Mouse (Mus musculus) heart, postnatal 10 days (tissue): ENCODE data around the gene Gm28048. TPM values are rescaled to one million over a fixed set of nuclear protein-coding genes. Genes with fewer than 3 reads are reported as not detected.
A peak's percentile ranks its signal among the peaks of the same experiment; 100 is the strongest.

Source experiments
- DNase-seq, 2 experiments: peaks; one replicate each; pipeline ENCODE4 v3.0.0; 2021
- intact Hi-C: fragments of 180-260 bp; cut with DNase I; formaldehyde crosslinking; loops from one replicate; pipeline ENCODE4 v1.15.1; 2025
- total RNA-seq, 2 experiments: library from RNA; stranded (reverse); gene quantifications; 2 replicates each; pipeline ENCODE4 v1.2.3; 2021

Gene Gm28048
- 10 to 100 TPM in 1 of 2 experiments, 1 to 10 TPM in 1; 8.5 to 10.8 TPM for total RNA-seq

DNA sequence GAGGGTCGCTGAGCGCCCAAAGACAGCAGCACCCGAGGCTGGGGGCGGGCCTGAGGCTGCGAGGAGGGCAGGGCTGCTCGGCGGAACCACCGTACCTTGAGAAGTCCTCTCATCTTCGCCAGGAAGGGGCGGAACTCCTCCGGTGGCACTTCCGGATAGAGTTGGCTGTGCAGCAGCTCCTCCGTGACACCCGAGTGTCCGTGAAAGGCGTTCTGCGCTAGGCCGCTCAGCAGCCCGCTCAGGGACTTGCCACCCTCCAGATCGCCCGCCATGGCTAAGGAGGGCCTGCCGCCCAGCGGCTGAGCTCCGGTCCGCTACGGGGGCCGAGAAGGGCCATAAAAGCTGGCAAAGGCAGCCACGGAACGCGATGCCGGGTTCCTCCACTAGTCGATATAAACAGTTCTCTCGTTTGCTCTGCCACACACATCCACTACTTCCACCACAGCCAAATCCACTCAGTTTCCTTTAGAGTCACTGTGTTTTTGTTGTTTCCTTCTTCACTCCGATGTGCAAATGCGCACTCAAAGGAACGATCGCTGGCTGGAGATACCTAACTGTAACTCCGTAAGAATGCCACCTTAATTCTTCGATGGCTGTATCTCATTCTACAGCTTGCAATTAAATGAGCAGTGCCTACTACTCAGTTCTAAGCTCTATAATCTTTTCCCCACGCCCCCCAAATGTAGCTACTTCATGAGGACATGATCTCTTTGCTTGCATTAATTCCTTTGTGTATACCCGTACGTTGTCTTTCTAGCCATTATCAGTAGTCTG, at the start of gene Gm28048, which contains the start of gene Commd1:
Gene Gm28048 (minus strand): TSS at position 107 of the 774 bp plus-strand sequence.
Gene Commd1 (minus strand): TSS at position 399 of the 774 bp plus-strand sequence.
- peak; percentile 98 for DNase-seq
- intact Hi-C loops: loop anchor here (5.0 to 10.0 kb wide), 2 partner anchors 467 to 695 kb away; partner anchors contain the start of gene Tmem17

DNA sequence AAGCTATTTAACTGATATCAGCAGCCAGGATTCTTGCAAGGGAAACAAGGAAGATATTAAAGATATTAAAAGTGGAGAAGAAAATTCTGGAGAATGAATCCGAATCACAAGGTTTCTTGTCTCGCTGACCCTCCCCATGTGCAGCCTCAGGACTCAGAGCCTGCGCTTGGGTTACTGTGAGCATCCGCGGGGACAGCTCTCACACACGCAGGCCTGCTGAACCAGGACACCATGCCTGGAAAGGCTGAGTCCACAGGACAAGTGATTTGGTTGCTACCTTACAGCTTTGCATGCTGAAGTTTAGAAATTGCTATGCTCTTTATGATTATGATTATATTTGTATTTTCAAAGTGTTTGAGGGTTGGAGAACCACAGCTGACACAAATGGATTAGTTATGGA, 47.5 kb upstream of the Gm28048 start:
- intact Hi-C loops: no loop called here

DNA sequence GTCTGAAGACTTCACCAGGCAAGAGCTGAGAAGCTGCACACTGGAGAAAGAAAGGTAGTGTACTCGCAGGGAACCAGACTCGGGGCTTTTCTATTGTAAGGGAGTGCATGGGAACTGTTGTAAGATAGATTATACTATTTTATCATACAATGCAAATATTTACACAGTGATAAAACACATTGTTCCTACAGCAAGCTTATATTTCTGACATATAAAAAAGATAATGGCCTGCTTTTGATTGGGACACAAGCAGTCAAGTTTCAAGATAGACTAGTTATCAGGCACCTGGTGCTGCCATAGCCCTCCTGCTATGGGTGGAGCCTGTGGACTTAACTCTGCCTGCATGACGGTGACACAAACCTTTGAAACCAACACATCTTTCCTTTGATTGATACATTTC, 47.1 kb upstream of the Gm28048 start:
- DNase-seq: no peak
- intact Hi-C loops: no loop called here

More for the DNA sequence above, 47.5 kb upstream of the Gm28048 start:
- DNase-seq: no peak

DNA sequence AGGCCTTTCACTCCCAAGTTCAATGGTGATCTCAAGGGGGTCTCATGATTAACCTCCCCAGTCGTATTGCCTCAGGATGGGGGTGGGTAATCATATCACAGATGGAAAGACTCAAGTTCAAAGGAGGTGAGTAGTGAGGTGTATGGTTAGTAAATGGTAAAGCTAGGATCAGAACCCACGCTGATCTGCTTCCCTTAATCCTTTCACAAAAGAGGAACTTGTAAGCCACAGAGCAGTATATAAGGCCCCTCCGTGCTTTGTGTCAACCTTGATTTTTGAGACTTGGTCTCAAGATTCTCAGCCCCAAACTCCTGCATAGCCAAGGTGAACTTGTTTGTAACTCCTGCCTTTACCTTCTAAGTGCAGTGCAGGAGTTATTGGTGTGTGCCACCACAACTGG, 42.3 kb upstream of the Gm28048 start:
- intact Hi-C loops: no loop called here

DNA sequence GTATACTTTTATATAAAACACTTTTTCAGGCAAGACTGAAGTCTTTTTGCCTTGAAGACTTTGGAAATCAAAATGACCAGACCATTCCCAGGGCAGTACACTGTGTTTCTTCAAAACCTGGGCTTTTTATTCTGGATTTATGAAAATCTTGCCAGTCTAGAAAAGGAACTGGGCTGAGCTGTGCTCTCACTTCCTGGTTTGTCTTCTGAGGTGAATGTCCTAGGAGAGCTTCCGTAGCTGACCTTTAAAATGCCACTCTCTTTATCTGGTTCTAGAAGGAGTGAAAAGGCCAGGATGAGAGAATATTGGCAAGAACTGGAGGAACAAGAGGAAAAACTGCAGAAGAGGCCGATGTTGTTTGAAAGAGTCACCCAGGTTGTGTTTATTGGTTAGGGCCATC, 41.3 kb upstream of the Gm28048 start:
- DNase-seq: no peak
- intact Hi-C loops: no loop called here

More for the DNA sequence above, 42.3 kb upstream of the Gm28048 start:
- DNase-seq: no peak

DNA sequence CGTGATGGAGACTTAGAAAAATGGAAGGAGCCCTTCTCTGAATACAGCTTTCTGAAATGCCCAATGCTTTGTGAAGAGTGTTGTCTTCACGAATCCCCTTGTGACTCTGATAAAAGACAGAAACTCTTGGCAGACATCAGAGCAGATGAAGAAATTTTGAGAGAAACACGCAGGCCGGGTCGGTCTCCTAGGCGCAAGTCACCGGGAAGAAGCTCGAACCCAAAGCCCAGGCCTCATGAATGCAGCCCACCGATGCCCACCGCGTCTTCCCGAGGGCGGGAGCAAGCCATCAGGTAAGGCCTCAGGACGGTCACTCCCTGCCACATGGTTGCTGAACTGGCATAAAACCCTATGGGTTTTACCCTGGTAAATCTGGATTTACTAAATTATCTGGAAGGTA, 39.0 kb upstream of the Gm28048 start:
- intact Hi-C loops: no loop called here
- DNase-seq: no peak

DNA sequence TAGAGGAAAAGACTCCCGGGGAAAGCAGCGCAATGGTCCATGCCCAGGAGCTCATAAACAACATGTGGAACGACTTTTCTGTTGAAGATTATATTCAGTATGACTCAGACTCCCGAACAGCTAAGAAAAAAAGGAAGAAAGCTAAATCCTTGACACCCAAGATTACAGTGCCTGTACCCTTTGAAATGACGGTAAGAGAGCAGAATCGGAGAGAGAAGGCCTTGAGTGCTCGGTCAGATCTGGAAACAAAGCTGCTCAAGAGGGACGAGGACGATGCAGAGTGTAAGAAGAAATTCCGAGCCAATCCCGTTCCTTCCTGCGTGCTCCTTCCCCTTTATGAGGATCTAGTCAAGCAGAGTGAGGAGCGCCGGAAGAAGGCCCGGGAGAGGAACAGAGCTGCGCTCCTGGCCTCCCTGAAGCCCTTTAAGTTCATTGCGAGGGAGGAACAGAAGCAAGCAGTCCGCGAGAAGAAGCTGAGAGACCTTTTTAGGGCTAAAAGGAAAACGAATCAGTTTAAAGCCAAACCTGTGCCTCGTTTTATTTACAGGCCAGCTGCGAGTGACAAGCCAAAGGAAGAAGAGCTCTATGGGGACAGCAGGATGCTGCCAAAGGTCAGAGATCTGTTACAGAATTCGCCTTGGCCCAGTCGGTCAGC, 38.4 kb upstream of the Gm28048 start:
- DNase-seq: no peak
- intact Hi-C loops: no loop called here

DNA sequence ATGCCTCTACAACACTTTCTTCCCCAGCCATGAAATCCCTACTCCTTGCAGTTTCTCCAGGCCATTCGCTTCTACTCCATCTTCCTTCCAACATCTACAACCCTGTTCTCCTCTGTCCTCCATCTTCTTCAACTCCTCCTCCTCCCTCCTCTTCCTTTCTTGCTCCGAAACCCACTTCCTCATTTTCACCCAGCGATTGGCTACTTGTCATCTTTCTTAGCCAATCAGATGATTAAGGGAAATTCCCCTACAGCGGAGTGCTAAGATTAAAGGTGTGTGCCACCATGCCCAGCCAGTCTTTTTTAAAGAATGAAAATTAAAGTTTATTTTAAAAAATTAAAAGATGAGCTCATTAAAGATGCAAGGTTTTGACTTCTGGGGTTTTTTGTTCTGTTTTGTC, 36.1 kb upstream of the Gm28048 start:
- DNase-seq: no peak
- intact Hi-C loops: loop anchor here (2.0 to 5.0 kb wide), 2 partner anchors 43 to 114 kb away; no protein-coding TSS in a partner anchor

DNA sequence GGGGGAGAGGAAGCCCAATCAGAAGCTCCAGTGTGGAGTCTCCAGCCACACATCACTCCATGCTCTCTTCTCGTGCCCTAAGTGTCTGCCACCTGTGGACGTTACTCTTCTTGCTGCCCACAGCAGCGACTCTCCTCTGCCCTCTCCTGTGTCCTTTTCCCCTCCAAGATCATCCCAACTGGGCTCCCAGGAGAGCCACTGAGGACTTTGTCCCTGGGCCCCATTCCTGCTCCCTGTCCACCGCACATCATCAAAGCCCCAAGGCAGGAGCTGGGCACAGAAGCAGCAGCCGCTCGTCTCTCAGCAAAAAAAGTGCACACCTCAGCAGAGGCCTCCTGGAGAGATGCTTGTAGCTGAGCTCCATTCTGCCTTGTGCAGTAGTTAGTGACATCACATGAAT, 33.1 kb upstream of the Gm28048 start:
- intact Hi-C loops: loop anchor here (5.0 kb wide), 1 partner anchor 117 kb away; no protein-coding TSS in a partner anchor

DNA sequence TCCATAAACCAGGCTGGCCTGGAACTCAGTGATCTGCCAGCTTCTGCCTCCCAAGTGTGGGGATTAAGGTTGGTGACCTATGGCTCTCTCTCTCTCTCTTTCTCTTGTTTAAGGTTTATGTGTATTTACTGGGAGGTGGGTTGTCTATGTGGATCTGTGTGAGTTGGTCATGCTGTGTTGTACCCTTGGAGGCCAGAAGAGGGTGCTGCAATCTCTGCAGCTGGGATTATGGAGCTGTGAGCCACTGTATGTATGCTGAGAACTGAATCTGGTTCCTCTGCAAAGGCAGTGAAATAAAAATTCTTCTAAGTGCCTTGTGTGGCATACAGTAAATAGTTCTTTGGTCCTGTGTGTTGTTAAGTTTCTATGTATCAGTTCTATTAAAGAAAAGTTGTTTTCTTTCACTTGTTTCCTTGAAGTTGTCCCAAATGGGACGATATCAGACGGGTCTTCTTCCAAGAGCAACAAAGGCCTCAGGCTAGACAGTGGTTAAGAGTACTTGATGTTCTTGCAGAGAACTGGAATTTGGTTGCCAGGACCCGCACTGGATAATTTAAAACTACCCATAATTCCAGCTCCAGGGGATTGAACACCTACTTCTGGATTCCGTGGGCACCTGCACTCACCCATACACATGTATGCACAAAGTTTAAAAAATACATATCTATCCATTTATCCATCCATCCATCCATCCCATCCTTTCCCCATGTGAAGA, 31.8 kb upstream of the Gm28048 start:
- intact Hi-C loops: no loop called here
- DNase-seq: no peak

More for the DNA sequence above, 33.1 kb upstream of the Gm28048 start:
- DNase-seq: no peak

DNA sequence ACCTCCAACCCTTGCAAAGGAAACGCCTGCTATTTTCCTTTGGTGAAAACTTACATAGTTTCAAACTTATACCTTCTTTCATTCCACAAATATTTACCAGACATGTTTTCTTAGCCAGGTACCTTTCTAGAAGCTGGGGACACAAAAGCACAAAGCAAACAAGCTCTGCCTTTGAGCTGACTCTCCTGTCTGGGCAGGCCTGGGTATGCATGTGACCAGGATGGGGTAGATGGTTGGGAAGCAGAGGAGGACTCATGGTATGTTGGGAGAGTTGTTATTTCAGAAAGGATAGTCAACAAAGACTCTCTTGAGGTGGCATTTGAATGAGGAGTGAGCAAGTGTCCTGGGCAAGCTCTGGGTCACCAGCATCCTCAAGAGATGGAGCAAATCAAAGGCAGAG, 31.2 kb upstream of the Gm28048 start:
- intact Hi-C loops: no loop called here
- no peak for DNase-seq

DNA sequence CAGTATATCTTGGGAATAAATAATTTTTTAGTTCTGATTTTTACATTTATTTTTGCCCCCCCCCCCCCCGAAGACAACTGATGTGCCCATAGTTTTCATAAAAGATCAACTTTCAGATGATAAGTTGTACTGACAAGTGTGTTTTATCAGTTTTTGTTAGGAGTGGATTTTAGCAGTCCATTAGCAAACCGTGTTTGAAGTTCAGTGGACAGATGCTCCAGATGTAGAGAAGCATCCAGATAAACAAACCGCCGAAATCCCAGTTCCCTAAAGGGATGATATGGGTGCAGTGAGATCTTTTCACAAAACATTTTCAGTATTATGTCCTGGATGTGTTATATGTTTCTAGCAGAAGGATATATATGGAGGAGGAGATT, 26.9 kb upstream of the Gm28048 start:
- intact Hi-C loops: loop anchor here (5.0 kb wide), 2 partner anchors 248 to 263 kb away; partner anchors contain the start of gene Xpo1
- DNase-seq: no peak

DNA sequence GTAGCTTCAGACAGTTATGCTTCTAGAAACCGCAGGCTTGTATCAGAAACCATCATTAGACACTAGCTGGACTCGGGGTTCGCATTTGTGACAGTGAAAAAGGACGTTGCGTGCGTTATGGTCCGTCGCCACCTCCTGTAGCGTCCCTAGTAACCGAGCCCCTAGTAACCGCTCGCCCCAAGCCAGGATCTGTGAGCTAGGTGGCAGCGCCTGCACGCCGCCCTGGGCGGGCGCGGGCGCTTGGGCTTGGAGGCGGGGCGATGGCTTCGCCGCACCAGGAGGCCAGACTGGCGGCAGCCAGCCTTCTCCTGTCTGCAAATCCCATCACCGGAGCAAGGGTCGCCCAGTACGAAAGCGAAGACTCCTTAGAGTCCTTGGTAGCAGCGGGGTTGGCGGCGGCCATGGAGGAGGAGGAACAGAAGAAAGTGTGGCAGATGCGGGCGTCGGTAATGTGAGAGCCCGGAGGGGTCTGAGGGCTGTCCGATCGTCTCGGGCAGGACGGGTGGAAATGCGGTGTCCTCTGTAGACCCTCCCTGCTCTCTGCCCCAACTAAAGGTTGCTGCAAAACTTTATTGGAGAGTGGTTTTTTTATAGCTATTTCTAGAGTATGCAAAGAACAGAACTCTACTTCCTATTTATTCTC, 26.4 kb upstream of the Gm28048 start:
- intact Hi-C loops: loop anchor here (5.0 kb wide), 2 partner anchors 249 to 264 kb away; partner anchors contain the start of gene Xpo1
- DNase-seq: peak; percentile 85 to 87

DNA sequence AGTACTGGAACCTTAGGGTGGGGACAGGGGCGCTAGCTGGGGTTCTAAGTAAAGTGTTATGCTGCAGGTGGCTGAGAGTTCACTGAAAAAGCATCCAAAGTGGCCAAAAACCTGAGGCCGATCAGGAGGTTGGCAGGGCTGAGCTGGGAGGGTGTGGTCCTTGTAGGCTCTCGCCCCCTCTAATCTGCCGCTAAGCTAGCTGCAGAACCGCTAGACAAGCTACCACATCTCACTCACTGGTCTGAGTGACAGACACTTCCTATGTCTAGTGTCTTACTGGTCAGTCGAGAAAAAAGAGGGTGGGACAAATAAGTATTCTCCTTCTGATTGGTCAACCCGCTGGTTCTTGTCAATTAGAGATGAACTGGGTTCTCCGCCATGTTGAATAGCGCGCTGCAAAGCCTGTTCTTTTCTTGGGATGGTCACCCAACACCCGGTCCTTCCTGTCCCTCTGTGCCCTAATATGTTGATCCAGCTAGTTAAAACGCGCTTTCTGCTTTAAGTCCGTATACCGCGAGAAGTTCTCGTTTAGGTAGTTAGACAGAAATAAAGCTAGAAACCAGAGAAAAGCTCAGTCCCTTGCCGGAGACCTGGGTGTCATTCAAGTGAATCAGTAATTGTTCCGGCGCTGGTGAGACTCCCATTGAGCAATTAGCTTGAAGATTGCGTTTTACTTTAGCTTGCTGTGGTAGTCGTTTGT, 25.7 kb upstream of the Gm28048 start, which contains the start of gene Fam161a:
Gene Fam161a (plus strand): TSS at position 51 of the 700 bp plus-strand sequence.
- DNase-seq: peak; percentile 92
- intact Hi-C loops: loop anchor here (2.0 to 5.0 kb wide), 3 partner anchors 17 to 265 kb away; partner anchors contain the start of genes Cct4 and Xpo1

DNA sequence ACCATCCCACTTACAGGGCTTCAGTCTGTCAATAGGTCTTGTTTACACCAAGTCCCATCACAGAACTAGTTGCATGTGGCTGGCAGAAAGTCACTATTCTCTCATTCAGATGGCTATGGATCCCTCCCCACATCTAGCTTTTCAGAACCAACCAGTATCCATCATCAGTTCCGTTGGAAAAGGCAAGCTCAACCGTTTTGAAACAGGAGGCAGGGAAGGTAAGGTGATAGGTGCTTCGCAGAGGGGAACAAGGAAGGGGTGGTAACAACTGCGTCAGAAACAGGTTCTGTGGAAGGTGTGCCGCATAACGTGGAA, 25.2 kb upstream of the Gm28048 start:
- intact Hi-C loops: loop anchor here (2.0 to 5.0 kb wide), 3 partner anchors 16 to 265 kb away; partner anchors contain the start of genes Cct4 and Xpo1
- DNase-seq: no peak

DNA sequence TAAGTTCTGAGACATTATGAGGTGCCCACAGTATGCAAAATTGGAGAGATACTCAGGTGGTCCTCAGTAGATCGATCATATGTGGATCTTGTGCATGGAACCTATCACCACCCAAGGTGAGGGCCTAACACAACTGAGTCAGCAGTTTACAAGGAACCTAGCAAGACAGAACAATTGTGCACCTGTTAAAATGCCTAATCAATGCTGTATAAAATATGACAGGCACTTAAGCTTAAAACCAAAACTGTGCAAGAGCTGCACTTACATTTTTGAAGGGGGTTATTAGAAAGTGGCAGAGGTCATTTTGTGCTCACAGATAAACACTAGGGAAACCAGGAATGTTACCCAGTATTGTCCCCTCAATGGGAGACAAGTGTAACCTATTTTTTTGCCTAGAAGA, 23.4 kb upstream of the Gm28048 start:
- intact Hi-C loops: loop anchor here (5.0 kb wide), 2 partner anchors 252 to 267 kb away; partner anchors contain the start of gene Xpo1
- no peak for DNase-seq

DNA sequence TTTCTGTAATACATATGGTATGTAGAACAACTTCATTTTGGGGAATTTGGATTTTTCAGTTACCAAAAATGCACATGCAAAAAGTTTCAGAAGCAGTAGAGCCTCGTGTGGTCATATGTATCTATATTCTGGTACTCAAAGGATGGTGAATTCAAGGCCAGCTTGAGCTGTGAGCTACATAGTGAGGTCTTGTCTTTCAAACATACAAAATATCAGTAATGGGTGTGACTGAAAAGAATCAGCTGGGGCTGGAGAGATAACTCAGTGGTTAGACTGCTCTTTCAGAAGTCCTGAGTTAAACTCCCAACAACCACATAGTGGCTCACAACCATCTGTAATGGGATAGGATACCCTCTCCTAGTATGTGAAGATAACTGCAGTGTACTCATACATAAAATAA, 16.4 kb upstream of the Gm28048 start:
- intact Hi-C loops: loop anchor here (10.0 kb wide), 2 partner anchors 366 to 496 kb away; partner anchors contain the start of gene Ahsa2
- no peak for DNase-seq

DNA sequence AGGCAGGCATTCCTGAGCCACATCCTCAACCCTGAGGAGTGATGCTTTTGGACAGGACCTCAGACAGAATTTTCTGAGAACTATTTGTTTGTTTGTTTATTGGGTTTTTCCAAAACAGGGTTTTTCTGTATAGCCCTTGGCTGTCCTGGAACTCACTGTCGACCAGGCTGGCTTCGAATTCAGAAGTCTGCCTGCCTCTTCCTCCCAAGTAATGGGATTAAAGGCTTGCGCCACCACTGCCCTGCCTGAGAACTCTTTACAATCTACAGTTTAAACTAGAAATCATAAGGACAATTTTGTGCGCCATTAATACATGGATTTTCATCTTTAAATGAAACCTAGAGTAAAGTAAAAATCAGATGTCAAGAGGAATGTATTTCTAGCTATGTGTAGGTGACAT, 13.6 kb upstream of the Gm28048 start:
- intact Hi-C loops: loop anchor here (10.0 kb wide), 2 partner anchors 369 to 499 kb away; partner anchors contain the start of gene Ahsa2
- DNase-seq: no peak

DNA sequence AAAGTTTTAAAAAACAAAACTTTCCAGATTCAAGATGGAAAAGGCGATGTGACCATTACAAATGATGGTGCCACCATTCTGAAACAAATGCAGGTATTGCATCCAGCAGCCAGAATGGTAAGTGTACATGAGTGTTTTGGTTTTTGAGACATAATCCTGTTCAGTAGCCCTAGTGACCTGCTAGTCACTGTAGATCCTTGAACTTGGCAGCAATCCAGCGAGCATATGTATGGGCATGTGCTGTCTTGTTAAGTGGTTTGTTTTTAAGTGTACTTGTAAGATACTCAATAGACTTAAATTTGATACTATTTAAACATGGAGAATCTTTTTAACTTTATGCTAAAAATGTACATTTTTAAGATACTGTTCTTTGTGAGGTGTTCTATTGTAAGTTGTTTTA, 12.4 kb upstream of the Gm28048 start:
- DNase-seq: no peak
- intact Hi-C loops: loop anchor here (5.0 to 10.0 kb wide), 3 partner anchors 73 to 501 kb away; partner anchors contain the start of gene Ahsa2
